Mouse (Mus musculus) heart, postnatal 0 days (tissue): ENCODE data around the gene Dnase2a.

ENCODE experiments used
- CTCF ChIP-seq: IDR thresholded peaks from 2 replicates; pipeline ENCODE4 v1.5.1; 2016; ENCODE audit warnings: antibody characterized with exemption, control low read depth, low read depth
- EP300 ChIP-seq: IDR thresholded peaks from 2 replicates; pipeline ENCODE4 v1.6.1; 2016; ENCODE audit warnings: antibody characterized with exemption, low read depth

DNA sequence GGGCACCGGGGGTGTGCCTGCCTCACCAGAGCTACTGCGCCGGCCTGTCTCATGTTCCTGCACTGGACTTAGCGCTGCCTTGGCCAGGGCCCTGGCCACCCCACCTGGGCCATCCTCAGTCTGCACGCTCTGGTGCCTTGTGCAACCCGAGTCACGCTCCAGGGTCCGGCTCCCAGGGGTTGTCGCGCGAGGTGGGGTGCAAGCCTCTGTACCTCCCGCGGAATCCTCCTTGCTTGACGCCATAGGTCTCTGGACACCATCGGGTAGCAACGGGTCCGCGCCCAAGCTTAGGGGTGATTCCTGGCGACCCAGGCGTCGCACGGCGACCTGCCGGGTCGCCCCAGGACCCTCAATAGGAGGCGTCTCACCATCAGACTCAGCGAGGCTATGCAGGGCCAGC is 4.0 kb downstream of the Dnase2a start:
- TF ChIP-seq CTCF, result no peak
- TF ChIP-seq EP300, result no peak
